In the genomic region with DNA sequence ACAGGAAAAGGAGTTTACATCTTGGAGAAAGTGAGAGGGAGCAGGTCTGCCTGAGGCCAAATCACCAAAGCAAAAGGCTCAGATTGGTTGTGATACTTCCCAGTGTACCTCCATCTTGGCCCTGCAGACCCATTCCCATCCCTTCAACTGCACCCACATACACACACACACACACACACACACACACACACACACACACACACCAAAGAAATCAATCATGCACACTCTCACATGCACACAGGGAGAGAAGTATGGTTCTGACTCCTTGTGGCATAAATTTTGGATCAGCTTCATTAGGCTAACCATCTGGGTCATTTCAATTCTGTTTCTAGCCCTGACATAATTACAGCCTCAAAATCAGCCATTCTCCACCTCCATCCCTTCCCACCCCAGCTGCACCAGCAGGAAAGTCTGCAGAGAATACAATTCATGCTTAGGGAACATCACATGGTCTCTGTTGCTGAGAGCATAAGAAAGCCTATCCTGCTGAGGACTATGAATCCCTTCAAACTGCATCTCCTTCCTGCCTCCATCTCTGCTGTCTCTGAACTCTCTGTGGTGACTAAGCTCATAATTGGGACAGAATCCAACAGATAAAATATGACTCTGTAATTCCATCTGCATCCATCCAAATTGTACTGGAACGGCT, we compare ENCODE assay signal across 11 mouse cellular contexts.
DNase-seq lines count a peak whose midpoint lies in the region; ATAC-seq lines count a peak whose summit lies in the region.
"Had no signal": no experiment of that assay in that cellular context is flagged by ENCODE, and none has a peak within 500 bp of the region (broad histone marks: within the 10 kb centered on the region; RNA-seq: fewer than 3 reads in every experiment).

No protein-coding gene starts in this region.

- H3K4me3 ChIP-seq in kidney, embryonic 14.5 days (ENCODE audit: low read length), result no peak overlapping the region
- H3K4me3 ChIP-seq in neural tube, embryonic 12.5 days, result no peak overlapping the region
- no peak overlapping the region for H3K4me3 ChIP-seq in neural tube, embryonic 15.5 days (replicated peaks)
- H3K4me3 ChIP-seq in neural tube, embryonic 14.5 days (ENCODE audit: low read depth, low read length), result no peak overlapping the region
- H3K4me3 ChIP-seq: limb, embryonic 12.5 days had no signal

- no peaks in the 10 kb centered on the region for H3K4me1 ChIP-seq in kidney, embryonic 14.5 days (ENCODE audit: control insufficient read depth, insufficient read depth, low read length)
- no peaks in the 10 kb centered on the region for H3K4me1 ChIP-seq in neural tube, embryonic 12.5 days
- no peaks in the 10 kb centered on the region for H3K4me1 ChIP-seq in neural tube, embryonic 15.5 days
- H3K4me1 ChIP-seq in neural tube, embryonic 14.5 days (ENCODE audit: control insufficient read depth, insufficient read depth, low read length), result peaks cover 2% of the 10 kb centered on the region; the same call in 1 of the 2 replicates
- H3K4me1 ChIP-seq: limb, embryonic 12.5 days had no signal

- H3K27ac ChIP-seq in kidney, embryonic 14.5 days (ENCODE audit: low read depth, low read length), result no peak overlapping the region
- H3K27ac ChIP-seq in neural tube, embryonic 12.5 days, result no peak overlapping the region
- no peak overlapping the region for H3K27ac ChIP-seq in neural tube, embryonic 15.5 days (replicated peaks)
- H3K27ac ChIP-seq in neural tube, embryonic 14.5 days (ENCODE audit: low read depth, low read length), result no peak overlapping the region
- H3K27ac ChIP-seq: limb, embryonic 12.5 days had no signal

- ATAC-seq in kidney, embryonic 14.5 days (ENCODE audit: low FRiP score, low TSS enrichment), result peak; percentile 52
- peak; percentile 54; the same call in 1 of the 2 replicates for ATAC-seq in neural tube, embryonic 12.5 days (ENCODE audit: low FRiP score, low read depth)
- no peak for ATAC-seq in neural tube, embryonic 15.5 days (ENCODE audit: low FRiP score)
- ATAC-seq in neural tube, embryonic 14.5 days (ENCODE audit: low read depth), result peak; percentile 48; the same call in 1 of the 2 replicates
- no peak for ATAC-seq in megakaryocyte, adult 5-6 weeks (ENCODE audit: poor library complexity, severe bottlenecking)

- H3K9ac ChIP-seq in kidney, embryonic 14.5 days (ENCODE audit: low read depth, low read length), result no peak overlapping the region
- H3K9ac ChIP-seq in neural tube, embryonic 12.5 days, result no peak overlapping the region
- H3K9ac ChIP-seq in neural tube, embryonic 15.5 days (replicated peaks), result no peak overlapping the region
- no peak overlapping the region for H3K9ac ChIP-seq in neural tube, embryonic 14.5 days (replicated peaks; ENCODE audit: low read depth, low read length)
- H3K9ac ChIP-seq: limb, embryonic 12.5 days had no signal

- H3K27me3 ChIP-seq in kidney, embryonic 14.5 days (ENCODE audit: control insufficient read depth, insufficient read depth, low read length), result no peaks in the 10 kb centered on the region
- H3K27me3 ChIP-seq in neural tube, embryonic 12.5 days (replicated peaks), result no peaks in the 10 kb centered on the region
- no peaks in the 10 kb centered on the region for H3K27me3 ChIP-seq in neural tube, embryonic 15.5 days (replicated peaks)
- no peaks in the 10 kb centered on the region for H3K27me3 ChIP-seq in neural tube, embryonic 14.5 days (ENCODE audit: control insufficient read depth, insufficient read depth, low read length)
- H3K27me3 ChIP-seq: limb, embryonic 12.5 days had no signal

- H3K4me2 ChIP-seq in kidney, embryonic 14.5 days (replicated peaks; ENCODE audit: low read depth, low read length), result no peak overlapping the region
- H3K4me2 ChIP-seq in neural tube, embryonic 12.5 days (replicated peaks), result no peak overlapping the region
- H3K4me2 ChIP-seq in neural tube, embryonic 15.5 days, result no peak overlapping the region
- no peak overlapping the region for H3K4me2 ChIP-seq in neural tube, embryonic 14.5 days (ENCODE audit: low read depth, low read length)
- H3K4me2 ChIP-seq: limb, embryonic 12.5 days had no signal

- intact Hi-C loops in heart, postnatal 10 days (cut with DNase I), result loop anchor here (10.0 kb wide), 1 partner anchor 274 kb away; no protein-coding TSS in a partner anchor

- DNase-seq in kidney, postnatal 25 days, result no peak
- peak; percentile 37 to 43 for DNase-seq in heart, postnatal 10 days
- DNase-seq: adrenal gland, postnatal 14 days; lung, postnatal 14 days had no signal

- H3K36me3 ChIP-seq in kidney, embryonic 14.5 days (ENCODE audit: control insufficient read depth, insufficient read depth, low read length), result no peaks in the 10 kb centered on the region
- no peaks in the 10 kb centered on the region for H3K36me3 ChIP-seq in neural tube, embryonic 12.5 days
- H3K36me3 ChIP-seq in neural tube, embryonic 15.5 days, result no peaks in the 10 kb centered on the region
- H3K36me3 ChIP-seq in neural tube, embryonic 14.5 days (ENCODE audit: control insufficient read depth, insufficient read depth, low read length), result no peaks in the 10 kb centered on the region
- H3K36me3 ChIP-seq: G1E; limb, embryonic 12.5 days had no signal

- WGBS in kidney, embryonic 14.5 days, result 45% methylated on average over 1 of the region's 1 CpGs
- WGBS in neural tube, embryonic 12.5 days, result 58% methylated on average over 1 of the region's 1 CpGs
- 41% methylated on average over 1 of the region's 1 CpGs for WGBS in neural tube, embryonic 15.5 days
- 24% methylated on average over 1 of the region's 1 CpGs for WGBS in neural tube, embryonic 14.5 days

- H3K9me3 ChIP-seq in kidney, embryonic 14.5 days (ENCODE audit: control insufficient read depth, low read length), result no peaks in the 10 kb centered on the region
- no peaks in the 10 kb centered on the region for H3K9me3 ChIP-seq in neural tube, embryonic 12.5 days
- no peaks in the 10 kb centered on the region for H3K9me3 ChIP-seq in neural tube, embryonic 15.5 days (replicated peaks)
- no peaks in the 10 kb centered on the region for H3K9me3 ChIP-seq in neural tube, embryonic 14.5 days (ENCODE audit: control insufficient read depth, low read length)
- H3K9me3 ChIP-seq: G1E; limb, embryonic 12.5 days had no signal

Comparison
In these comparisons a context has a peak if more than half of its experiments do, and no peak if none do; other contexts are left out.
1. ATAC-seq: peak in kidney, embryonic 14.5 days (single experiment), neural tube, embryonic 12.5 days (single experiment) and neural tube, embryonic 14.5 days (single experiment); none in neural tube, embryonic 15.5 days (single experiment) and megakaryocyte, adult 5-6 weeks (single experiment).
2. DNase-seq: peak in heart, postnatal 10 days (2 of 2); none in kidney, postnatal 25 days (0 of 2).